Mouse (Mus musculus) kidney, embryonic 14.5 days (tissue): ENCODE measurements around the gene Pald1. TPM values are rescaled to one million over a fixed set of nuclear protein-coding genes. Genes with fewer than 3 reads are reported as not detected.

Source experiments
- ATAC-seq: fragments of 200-750 bp; cut with Nextera tagmentation; 2 replicates; pipeline ENCODE4 v1.8.0; 2017; ENCODE audit warnings: moderate number of reproducible peaks, mild to moderate bottlenecking, moderate TSS enrichment, moderate library complexity; ENCODE audit not compliant: low FRiP score, low TSS enrichment
- H3K27ac ChIP-seq: fragments of 300-500 bp; sonication (generic); 2 replicates; pipeline ENCODE4 v1.5.1; 2014; ENCODE audit warnings: low read depth, mild to moderate bottlenecking, low read length, moderate library complexity, mixed read lengths
- H3K27me3 ChIP-seq: fragments of 300-500 bp; sonication (generic); 2 replicates; pipeline ENCODE4 v1.6.1; 2014; ENCODE audit warnings: mild to moderate bottlenecking, low read length; ENCODE audit not compliant: control insufficient read depth, insufficient read depth
- H3K36me3 ChIP-seq: fragments of 300-500 bp; sonication (generic); 2 replicates; pipeline ENCODE4 v1.6.1; 2014; ENCODE audit warnings: low read length, mixed read lengths; ENCODE audit not compliant: control insufficient read depth, insufficient read depth
- H3K4me1 ChIP-seq: fragments of 300-500 bp; sonication (generic); 2 replicates; pipeline ENCODE4 v1.6.1; 2014; ENCODE audit warnings: low read length, mixed read lengths; ENCODE audit not compliant: control insufficient read depth, insufficient read depth
- H3K4me2 ChIP-seq: fragments of 300-500 bp; sonication (generic); replicated peaks from 2 replicates; pipeline ENCODE4 v1.6.1; 2014; ENCODE audit warnings: low read depth, mild to moderate bottlenecking, low read length
- H3K4me3 ChIP-seq: fragments of 300-500 bp; sonication (generic); 2 replicates; pipeline ENCODE4 v1.5.1; 2014; ENCODE audit warnings: mild to moderate bottlenecking, low read length
- H3K9ac ChIP-seq: fragments of 300-500 bp; sonication (generic); 2 replicates; pipeline ENCODE4 v1.6.1; 2014; ENCODE audit warnings: low read depth, mild to moderate bottlenecking, low read length, moderate library complexity
- H3K9me3 ChIP-seq: fragments of 300-500 bp; sonication (generic); 2 replicates; pipeline ENCODE4 v1.6.1; 2016; ENCODE audit warnings: low read length; ENCODE audit not compliant: control insufficient read depth
- WGBS: fragments of 180-500 bp; shearing (Covaris S2); extraction: QIAGEN DNeasy Blood & Tissue Kit; methylation state at CpG from one replicate; pipeline ENCODE4 v1.1.7; 2014; 5-methylcytosine and 5-hydroxymethylcytosine counted together
- polyA plus RNA-seq: library from polyadenylated mRNA; unstranded; fragments of >200 nt; fragmentation: Nextera tagmentation; extraction: Ambion mirVana; gene quantifications from 2 replicates; pipeline ENCODE4 v1.2.1, GENCODE M21; 2014

Pald1 gene
- polyA plus RNA-seq, 1 experiment from 2014 or later: 25.5 TPM

GRCm38 (mm10) chr10:61380186-61380585 lies 3.1 kb downstream of the Pald1 start:
- Histone ChIP-seq H3K36me3 (no peaks in the 10 kb centered on the region), H3K9me3 (no peaks in the 10 kb centered on the region), H3K27ac (0 out of 2 replicates have a peak overlapping the region, but pooled peaks have one; percentile 42), H3K4me3 (peak overlapping the region; percentile 4; the same call in 1 of the 2 replicates), H3K9ac (peak overlapping the region; percentile 18; the same call in 1 of the 2 replicates), H3K4me2 (peak overlapping the region; percentile 83), H3K27me3 (no peaks in the 10 kb centered on the region), H3K4me1 (peaks cover 38% of the 10 kb centered on the region)
- 19% methylated on average over 9 of the region's 9 CpGs for WGBS
- ATAC-seq: no peak

- no peaks in the 10 kb centered on the region for H3K36me3 ChIP-seq
- 90% methylated on average over 13 of the region's 13 CpGs for WGBS
- ATAC-seq: no peak
- H3K4me1 ChIP-seq: peaks cover 43% of the 10 kb centered on the region
- no peak overlapping the region for H3K27ac ChIP-seq
- no peaks in the 10 kb centered on the region for H3K9me3 ChIP-seq
- no peak overlapping the region for H3K9ac ChIP-seq
- peak overlapping the region; percentile 83; the same call in 1 of the 2 replicates for H3K4me2 ChIP-seq
- H3K27me3 ChIP-seq: no peaks in the 10 kb centered on the region
- H3K4me3 ChIP-seq: no peak overlapping the region
Observed at GRCm38 (mm10) chr10:61379340-61380040, 3.8 kb downstream of the Pald1 start.

DNA sequence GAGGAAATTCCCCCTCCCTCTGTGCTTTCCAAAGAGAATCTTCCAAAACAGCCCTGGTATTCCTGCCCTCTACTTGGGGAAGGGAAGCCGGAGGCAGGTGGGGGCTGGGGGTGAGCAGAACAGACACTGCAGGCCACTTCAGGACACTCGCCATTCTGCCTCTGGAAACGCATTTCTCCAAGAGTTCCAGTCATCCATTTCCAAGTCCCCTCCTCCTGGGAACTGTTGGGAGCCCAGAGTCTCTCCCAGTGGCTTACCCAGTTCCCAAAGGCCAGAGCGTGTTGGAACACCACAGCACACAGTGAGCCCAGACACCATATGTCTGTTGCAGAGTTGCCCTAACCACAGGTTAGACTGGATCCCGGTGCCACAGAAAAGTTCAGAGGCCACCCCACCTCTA lies 4.6 kb downstream of the Pald1 start:
- H3K9ac ChIP-seq: no peak overlapping the region
- ATAC-seq: no peak
- H3K9me3 ChIP-seq: no peaks in the 10 kb centered on the region
- H3K4me3 ChIP-seq: no peak overlapping the region
- H3K4me1 ChIP-seq: peaks cover 45% of the 10 kb centered on the region
- H3K27ac ChIP-seq: no peak overlapping the region
- WGBS: 85% methylated on average over 5 of the region's 5 CpGs
- H3K36me3 ChIP-seq: no peaks in the 10 kb centered on the region
- H3K4me2 ChIP-seq: no peak overlapping the region
- H3K27me3 ChIP-seq: no peaks in the 10 kb centered on the region

- Histone ChIP-seq H3K27me3 (no peaks in the 10 kb centered on the region), H3K36me3 (no peaks in the 10 kb centered on the region), H3K27ac (no peak overlapping the region), H3K9me3 (no peaks in the 10 kb centered on the region), H3K4me1 (peaks cover 49% of the 10 kb centered on the region), H3K9ac (no peak overlapping the region), H3K4me2 (no peak overlapping the region), H3K4me3 (no peak overlapping the region)
- ATAC-seq: no peak
- 90% methylated on average over 5 of the region's 5 CpGs for WGBS
Observed at GRCm38 (mm10) chr10:61378050-61378449, 5.3 kb downstream of the Pald1 start.

- H3K4me1 ChIP-seq: peaks cover 64% of the 10 kb centered on the region
- no peak overlapping the region; the same call in 1 of the 2 replicates for H3K4me2 ChIP-seq
- H3K27me3 ChIP-seq: no peaks in the 10 kb centered on the region
- H3K27ac ChIP-seq: peak overlapping the region; percentile 77
- H3K36me3 ChIP-seq: no peaks in the 10 kb centered on the region
- no peak overlapping the region for H3K9ac ChIP-seq
- 51% methylated on average over 6 of the region's 6 CpGs for WGBS
- ATAC-seq: peak; percentile 39
- no peaks in the 10 kb centered on the region for H3K9me3 ChIP-seq
- H3K4me3 ChIP-seq: no peak overlapping the region
Observed at GRCm38 (mm10) chr10:61374771-61375481, 8.4 kb downstream of the Pald1 start.

GRCm38 (mm10) chr10:61374076-61374475 lies 9.3 kb downstream of the Pald1 start:
- Histone ChIP-seq H3K27me3 (no peaks in the 10 kb centered on the region), H3K9ac (no peak overlapping the region), H3K4me3 (no peak overlapping the region), H3K4me1 (peaks cover 69% of the 10 kb centered on the region), H3K4me2 (peak overlapping the region; percentile 8; the same call in 1 of the 2 replicates), H3K27ac (peak overlapping the region; percentile 77), H3K9me3 (no peaks in the 10 kb centered on the region), H3K36me3 (no peaks in the 10 kb centered on the region)
- no peak for ATAC-seq
- WGBS: 22% methylated on average over 4 of the region's 4 CpGs

DNA sequence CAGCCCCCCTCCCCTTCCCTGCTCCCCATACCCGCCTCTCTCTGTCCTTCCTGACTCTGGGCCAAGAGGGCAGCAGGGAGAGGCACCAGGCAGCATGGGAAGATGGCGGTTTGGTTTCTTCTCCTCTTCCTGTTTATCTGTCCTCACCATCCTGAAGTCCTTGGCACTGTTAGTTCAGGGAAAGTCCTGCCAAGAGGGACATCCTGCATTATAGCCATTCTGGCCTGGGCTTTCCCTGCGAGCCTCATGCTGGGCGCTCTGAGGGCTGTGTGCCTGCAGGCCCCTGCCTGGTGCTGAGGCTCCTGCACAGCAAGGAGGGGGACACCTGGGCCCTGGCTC lies 10.8 kb downstream of the Pald1 start:
- no peaks in the 10 kb centered on the region for H3K9me3 ChIP-seq
- H3K36me3 ChIP-seq: no peaks in the 10 kb centered on the region
- WGBS: 60% methylated on average over 4 of the region's 4 CpGs
- H3K27ac ChIP-seq: peak overlapping the region; percentile 27; the same call in 1 of the 2 replicates
- H3K4me3 ChIP-seq: no peak overlapping the region
- no peaks in the 10 kb centered on the region for H3K27me3 ChIP-seq
- H3K4me2 ChIP-seq: no peak overlapping the region
- peaks cover 57% of the 10 kb centered on the region for H3K4me1 ChIP-seq
- H3K9ac ChIP-seq: peak overlapping the region; percentile 18; the same call in 1 of the 2 replicates
- ATAC-seq: no peak

GRCm38 (mm10) chr10:61371884-61372584 lies 11.3 kb downstream of the Pald1 start:
- H3K9ac ChIP-seq: no peak overlapping the region
- H3K4me2 ChIP-seq: no peak overlapping the region
- WGBS: 63% methylated on average over 9 of the region's 9 CpGs
- no peaks in the 10 kb centered on the region for H3K9me3 ChIP-seq
- H3K4me1 ChIP-seq: peaks cover 56% of the 10 kb centered on the region
- H3K4me3 ChIP-seq: no peak overlapping the region
- H3K27me3 ChIP-seq: no peaks in the 10 kb centered on the region
- no peaks in the 10 kb centered on the region for H3K36me3 ChIP-seq
- ATAC-seq: no peak
- H3K27ac ChIP-seq: no peak overlapping the region; the same call in 1 of the 2 replicates
